Mouse (Mus musculus) CH12.LX (cell line): Measurements from ENCODE around the gene Ttc6.

ENCODE experiments used
- CTCF ChIP-seq, 2 experiments: IDR thresholded peaks in 1 of 2; conservative IDR thresholded peaks in 1 of 2; 2 replicates each; pipeline ENCODE4 v1.5.1; 2011 to 2012; ENCODE audit warnings: low read depth in 2 of 2, low read length in 2 of 2, improper control_type of control experiment in 1 of 2, inconsistent platforms in 1 of 2, mild to moderate bottlenecking in 1 of 2, moderate library complexity in 1 of 2
- E2F4 ChIP-seq: IDR thresholded peaks from 2 replicates; pipeline ENCODE4 v1.6.1; 2011; ENCODE audit warnings: low read depth, low read length, improper control_type of control experiment; ENCODE audit not compliant: insufficient replicate concordance
- EP300 ChIP-seq: IDR thresholded peaks from 2 replicates; pipeline ENCODE4 v1.6.1; 2011; ENCODE audit warnings: low read length, improper control_type of control experiment
- MAX ChIP-seq: IDR thresholded peaks from 2 replicates; pipeline ENCODE4 v1.6.1; 2011; ENCODE audit warnings: low read length, improper control_type of control experiment
- NRF1 ChIP-seq: IDR thresholded peaks from 2 replicates; pipeline ENCODE4 v1.6.1; 2014; ENCODE audit warnings: low read depth, mild to moderate bottlenecking, inconsistent platforms, low read length, improper control_type of control experiment, moderate library complexity

DNA sequence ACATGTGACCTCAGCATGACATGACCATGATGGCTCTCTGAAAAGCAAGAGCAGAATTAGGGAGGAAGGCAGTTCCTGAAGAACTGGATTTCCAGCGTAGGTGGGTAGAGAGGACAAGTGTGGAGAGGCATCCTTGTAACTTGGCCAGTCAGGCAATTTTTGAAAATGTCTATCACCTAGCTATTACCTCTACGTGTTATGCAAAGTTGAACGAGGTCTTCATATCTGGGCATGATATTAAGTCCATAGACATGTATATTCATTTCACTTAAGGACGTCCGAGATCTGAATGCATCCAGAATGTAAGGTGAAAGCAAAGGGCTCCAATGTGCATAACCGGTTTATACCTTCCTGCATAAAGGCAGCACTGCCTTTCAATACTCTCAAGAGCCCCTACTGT lies 22.8 kb upstream of the Ttc6 start:
- TF ChIP-seq MAX (no peak), EP300 (no peak), NRF1 (no peak), CTCF (conservative IDR thresholded peaks at IDR 0.05 in 1 of 2, IDR thresholded peaks at IDR 0.05 in 1 of 2; ENCODE audit: low read depth in 2 of 2, low read length in 2 of 2) (no peak), E2F4 (no peak)
